Mouse (Mus musculus) cerebral cortex, adult 2 months (tissue): Measurements from ENCODE around the gene Csmd2.

Experiments used
- WGBS: fragments of 180-500 bp; shearing (Covaris S2); methylation state at CpG from one replicate; pipeline ENCODE4 v1.1.7; 2018; 5-methylcytosine and 5-hydroxymethylcytosine counted together

The Csmd2 gene

DNA sequence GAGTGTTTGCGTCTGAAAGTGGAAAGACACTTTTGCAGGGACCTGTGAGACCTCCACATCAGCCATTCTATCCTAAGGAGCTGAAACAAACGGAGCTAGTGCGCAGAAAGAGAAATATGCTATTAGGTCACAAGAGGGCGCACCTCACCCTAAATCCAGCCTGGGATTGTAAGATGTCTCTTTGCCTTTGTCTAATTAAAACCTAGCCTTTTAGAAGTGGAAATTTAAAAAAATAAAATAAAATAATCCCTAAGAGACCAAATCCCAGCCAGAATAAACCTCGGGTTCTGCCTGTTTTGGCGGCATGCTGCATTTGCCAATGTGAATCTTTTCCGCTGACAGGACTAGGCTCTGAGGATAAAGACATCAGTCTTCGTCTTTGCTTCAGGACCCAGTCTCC lies 625.7 kb downstream of the Csmd2 start:
- 16% methylated on average over 8 of the region's 8 CpGs for WGBS

DNA sequence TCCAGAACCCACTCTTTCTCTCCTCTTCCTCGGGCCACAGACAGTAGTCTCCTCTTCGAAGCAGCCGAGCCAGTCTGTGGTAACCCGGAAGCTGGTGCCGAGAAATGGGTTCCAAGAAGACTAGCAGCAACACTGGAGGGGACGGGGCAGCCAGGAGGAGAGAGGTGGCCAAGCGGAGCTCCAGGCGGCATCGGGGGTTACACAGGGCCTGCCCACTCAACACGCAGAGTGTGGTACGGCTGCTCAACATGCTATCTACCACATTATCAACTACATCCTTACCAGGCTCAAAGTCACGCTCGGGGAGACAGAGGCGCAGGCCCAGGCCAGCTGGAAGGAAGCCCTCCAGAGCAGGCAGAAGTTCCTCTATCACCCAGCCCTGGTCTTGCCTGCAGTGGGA lies 628.1 kb downstream of the Csmd2 start:
- WGBS = 77% methylated on average over 14 of the region's 14 CpGs
